Mouse (Mus musculus) limb, embryonic 12.5 days (tissue): Measurements from ENCODE around the gene Cd59a. TPM values are rescaled to one million over a fixed set of nuclear protein-coding genes. Genes with fewer than 3 reads are reported as not detected.
"Not testable (repeated sequence)": the region's sequence is repeated elsewhere in the genome, so short reads cannot be mapped to it uniquely, and the experiment has no call there.

Experiments
- ATAC-seq: fragments of 200-750 bp; cut with Nextera tagmentation; 2 replicates; pipeline ENCODE4 v1.8.0; 2017; ENCODE audit warnings: low read depth, moderate TSS enrichment; ENCODE audit not compliant: insufficient number of reproducible peaks, insufficient read depth, low FRiP score, low TSS enrichment
- H3K27ac ChIP-seq: fragments of 300-500 bp; sonication (generic); 2 replicates; pipeline ENCODE4 v1.5.1; 2016; ENCODE audit warnings: mild to moderate bottlenecking, moderate library complexity
- H3K27me3 ChIP-seq: fragments of 300-500 bp; sonication (generic); 2 replicates; pipeline ENCODE4 v1.6.1; 2016; ENCODE audit warnings: mild to moderate bottlenecking, moderate library complexity
- H3K36me3 ChIP-seq: fragments of 300-500 bp; sonication (generic); 2 replicates; pipeline ENCODE4 v1.6.1; 2016; ENCODE audit warnings: mild to moderate bottlenecking, moderate library complexity
- H3K4me1 ChIP-seq: fragments of 300-500 bp; sonication (generic); replicated peaks from 2 replicates; pipeline ENCODE4 v1.6.1; 2016
- H3K4me2 ChIP-seq: fragments of 300-500 bp; sonication (generic); 2 replicates; pipeline ENCODE4 v1.6.1; 2016; ENCODE audit warnings: mild to moderate bottlenecking, moderate library complexity
- H3K4me3 ChIP-seq: fragments of 300-500 bp; sonication (generic); replicated peaks from 2 replicates; pipeline ENCODE4 v1.5.1; 2016; ENCODE audit warnings: mild to moderate bottlenecking
- H3K9ac ChIP-seq: fragments of 300-500 bp; sonication (generic); replicated peaks from 2 replicates; pipeline ENCODE4 v1.6.1; 2016; ENCODE audit warnings: mild to moderate bottlenecking, moderate library complexity
- H3K9me3 ChIP-seq: fragments of 300-500 bp; sonication (generic); 2 replicates; pipeline ENCODE4 v1.6.1; 2016; ENCODE audit warnings: mild to moderate bottlenecking, moderate library complexity
- WGBS: fragments of 180-500 bp; shearing (Covaris S2); methylation state at CpG from one replicate; pipeline ENCODE4 v1.1.7; 2016; 5-methylcytosine and 5-hydroxymethylcytosine counted together
- polyA plus RNA-seq: library from polyadenylated mRNA; unstranded; fragments of >200 nt; fragmentation: Nextera tagmentation; extraction: Ambion mirVana; gene quantifications from 2 replicates; pipeline ENCODE4 v1.2.1, GENCODE M21; 2016

Gene Cd59a
- polyA plus RNA-seq: 17.3 and 20.1 TPM in 2 replicates

DNA sequence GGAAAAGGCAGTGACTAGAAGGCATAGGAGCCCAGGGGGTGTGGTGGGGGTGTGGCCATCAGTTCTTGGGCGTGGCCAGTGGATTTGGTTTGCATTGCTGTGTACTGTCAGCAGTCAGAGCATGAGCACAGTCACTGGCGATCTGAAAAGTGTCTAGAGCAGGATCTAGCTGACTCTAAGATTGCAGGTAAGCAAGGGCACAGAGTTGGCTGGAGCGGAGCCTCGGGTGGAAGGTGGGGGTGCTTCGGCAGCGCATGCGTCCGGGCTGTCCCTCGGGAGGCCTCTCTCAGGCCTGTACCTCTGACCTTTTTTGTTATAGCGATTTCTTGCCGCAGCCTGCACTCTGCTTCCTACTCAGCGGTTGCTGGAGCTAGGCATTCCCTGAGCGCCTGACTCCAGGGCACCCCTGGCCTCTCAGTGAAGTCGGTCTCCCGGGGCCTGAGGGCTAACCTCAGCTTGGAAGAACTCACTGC, at the start of gene Cd59a:
Gene Cd59a, plus strand, starts transcription at position 61 of the 473 bp plus-strand sequence.
- WGBS: 7% methylated on average over 15 of the region's 15 CpGs
- peak within 1 kb of the TSS; percentile 58 for H3K4me2 ChIP-seq
- H3K9me3 ChIP-seq: no peaks in the 10 kb centered on the region
- peak within 1 kb of the TSS; percentile 55 for H3K9ac ChIP-seq
- peak within 1 kb of the TSS; percentile 48 for H3K4me3 ChIP-seq
- no peaks in the 10 kb centered on the region for H3K27me3 ChIP-seq
- peaks cover 12% of the 10 kb centered on the region for H3K4me1 ChIP-seq
- H3K36me3 ChIP-seq: no peaks in the 10 kb centered on the region
- peak within 1 kb of the TSS; percentile 72 for H3K27ac ChIP-seq
- peak; percentile 86 for ATAC-seq

DNA sequence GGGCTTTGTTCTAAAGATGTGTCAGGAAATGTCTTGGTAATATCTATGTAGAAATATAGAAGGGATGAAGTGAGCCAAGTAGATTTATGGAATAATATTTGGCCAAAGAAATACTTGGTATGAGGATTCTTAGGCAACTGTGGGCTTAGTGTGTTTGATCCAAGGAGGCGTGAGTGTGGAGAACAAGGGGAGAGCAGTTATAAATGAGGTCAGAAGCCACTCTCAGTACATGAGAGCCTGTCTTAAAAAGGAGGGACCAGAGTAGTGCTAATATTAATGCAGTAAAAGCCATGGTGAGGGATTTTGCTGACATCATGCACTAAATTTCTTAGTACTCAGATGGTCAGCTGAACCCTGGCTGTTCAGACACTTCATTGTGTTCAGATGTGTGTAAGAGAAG, 37.2 kb upstream of the Cd59a start:
- no peak overlapping the region for H3K9ac ChIP-seq
- WGBS: 89% methylated on average over 1 of the region's 1 CpGs
- no peaks in the 10 kb centered on the region for H3K4me1 ChIP-seq
- H3K4me2 ChIP-seq: no peak overlapping the region
- ATAC-seq: no peak
- no peak overlapping the region for H3K4me3 ChIP-seq
- H3K27ac ChIP-seq: no peak overlapping the region
- H3K9me3 ChIP-seq: no peaks in the 10 kb centered on the region
- H3K27me3 ChIP-seq: no peaks in the 10 kb centered on the region
- peaks cover 53% of the 10 kb centered on the region for H3K36me3 ChIP-seq

DNA sequence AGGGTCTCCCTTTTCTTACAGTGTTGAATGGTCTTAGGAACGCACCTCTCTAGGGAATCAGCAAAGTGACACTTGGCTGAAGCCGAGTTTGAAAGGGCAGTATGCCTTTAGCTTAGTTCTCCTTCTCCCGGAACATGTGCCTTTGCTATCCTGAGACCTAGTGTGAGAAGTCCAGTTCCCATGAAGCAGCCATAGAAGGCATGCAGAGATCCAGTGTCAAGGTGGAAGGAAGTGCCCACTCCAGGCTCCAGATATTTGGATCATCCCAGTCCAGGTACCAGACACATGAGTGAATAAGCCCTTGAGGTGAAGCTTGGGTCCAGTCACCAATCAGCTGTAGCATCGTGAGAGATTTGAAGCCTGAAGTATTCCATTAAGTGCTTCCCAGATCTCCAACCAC, 36.6 kb upstream of the Cd59a start:
- no peak overlapping the region for H3K4me2 ChIP-seq
- peaks cover 47% of the 10 kb centered on the region for H3K36me3 ChIP-seq
- H3K9me3 ChIP-seq: no peaks in the 10 kb centered on the region
- H3K4me3 ChIP-seq: no peak overlapping the region
- H3K27ac ChIP-seq: no peak overlapping the region
- H3K9ac ChIP-seq: no peak overlapping the region
- 92% methylated on average over 4 of the region's 4 CpGs for WGBS
- H3K4me1 ChIP-seq: no peaks in the 10 kb centered on the region
- no peak for ATAC-seq
- no peaks in the 10 kb centered on the region for H3K27me3 ChIP-seq

DNA sequence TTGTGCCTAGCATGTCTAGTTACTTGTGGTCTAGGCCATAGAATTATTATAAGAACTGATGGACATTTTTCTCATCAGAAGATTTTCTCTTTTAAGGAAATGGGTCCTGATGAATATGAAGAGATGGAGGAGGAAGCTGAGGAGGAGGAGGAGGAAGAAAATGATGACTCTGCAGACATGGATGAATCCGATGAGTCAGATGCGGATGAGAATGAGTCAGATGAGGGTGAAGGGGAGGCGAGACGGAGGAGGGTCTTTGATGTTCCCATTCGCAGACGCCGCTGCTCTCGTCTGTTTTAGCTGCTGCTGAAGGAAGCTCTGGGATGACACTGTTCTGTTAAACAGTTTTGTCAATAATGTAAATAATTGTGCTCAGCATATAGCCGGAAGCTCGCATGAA, 35.8 kb upstream of the Cd59a start:
- no peak for ATAC-seq
- H3K4me3 ChIP-seq: no peak overlapping the region
- H3K9me3 ChIP-seq: no peaks in the 10 kb centered on the region
- peaks cover 39% of the 10 kb centered on the region for H3K36me3 ChIP-seq
- no peak overlapping the region for H3K27ac ChIP-seq
- H3K4me2 ChIP-seq: no peak overlapping the region
- no peaks in the 10 kb centered on the region for H3K27me3 ChIP-seq
- no peaks in the 10 kb centered on the region for H3K4me1 ChIP-seq
- 81% methylated on average over 10 of the region's 10 CpGs for WGBS
- H3K9ac ChIP-seq: no peak overlapping the region

DNA sequence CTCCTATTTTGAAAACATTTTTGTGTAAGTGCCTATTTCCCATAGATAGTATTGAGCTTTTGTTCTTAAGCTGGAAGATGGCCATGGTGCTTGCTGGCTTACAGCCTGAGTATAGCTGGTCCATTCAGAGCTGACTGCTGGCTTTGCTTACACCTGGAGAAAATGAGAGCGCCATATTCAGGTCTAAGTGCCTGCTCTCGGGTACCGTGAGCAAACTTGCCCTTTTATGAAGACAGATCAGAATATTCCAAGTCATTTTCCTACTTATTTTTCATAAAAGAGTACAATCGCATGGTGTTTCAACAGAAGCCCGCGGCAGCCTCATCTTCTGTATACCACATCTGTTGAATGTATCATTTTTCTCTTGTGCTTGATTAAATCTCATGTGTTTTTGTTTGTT, 34.6 kb upstream of the Cd59a start:
- Histone ChIP-seq H3K9ac (no peak overlapping the region), H3K4me3 (no peak overlapping the region), H3K36me3 (peaks cover 31% of the 10 kb centered on the region), H3K4me1 (no peaks in the 10 kb centered on the region), H3K27me3 (no peaks in the 10 kb centered on the region), H3K4me2 (no peak overlapping the region), H3K9me3 (no peaks in the 10 kb centered on the region), H3K27ac (no peak overlapping the region)
- no peak for ATAC-seq
- 96% methylated on average over 6 of the region's 6 CpGs for WGBS

DNA sequence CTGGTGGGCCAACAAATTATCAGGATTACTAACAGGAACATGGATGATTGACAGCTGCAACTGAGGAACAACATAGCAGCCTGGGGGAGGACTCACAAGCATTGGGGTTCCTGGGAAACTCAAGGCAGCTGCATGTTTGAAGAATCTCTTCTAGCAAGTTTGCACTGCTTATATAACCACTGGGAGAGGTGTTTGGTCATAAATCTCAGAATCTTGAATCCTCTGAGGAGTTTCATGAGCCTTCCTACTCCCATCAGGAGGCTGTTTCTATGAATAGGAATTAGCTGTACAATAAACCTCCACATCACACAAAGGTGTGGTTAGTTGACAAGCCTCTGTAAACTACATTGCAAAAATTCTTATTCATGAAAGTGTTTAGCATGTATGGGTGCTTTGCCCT, 32.9 kb upstream of the Cd59a start:
- no peak for ATAC-seq
- H3K9me3 ChIP-seq: no peaks in the 10 kb centered on the region
- no peak overlapping the region for H3K4me2 ChIP-seq
- H3K27me3 ChIP-seq: no peaks in the 10 kb centered on the region
- no peak overlapping the region for H3K27ac ChIP-seq
- H3K4me3 ChIP-seq: no peak overlapping the region
- no peak overlapping the region for H3K9ac ChIP-seq
- H3K4me1 ChIP-seq: no peaks in the 10 kb centered on the region
- H3K36me3 ChIP-seq: peaks cover 30% of the 10 kb centered on the region

DNA sequence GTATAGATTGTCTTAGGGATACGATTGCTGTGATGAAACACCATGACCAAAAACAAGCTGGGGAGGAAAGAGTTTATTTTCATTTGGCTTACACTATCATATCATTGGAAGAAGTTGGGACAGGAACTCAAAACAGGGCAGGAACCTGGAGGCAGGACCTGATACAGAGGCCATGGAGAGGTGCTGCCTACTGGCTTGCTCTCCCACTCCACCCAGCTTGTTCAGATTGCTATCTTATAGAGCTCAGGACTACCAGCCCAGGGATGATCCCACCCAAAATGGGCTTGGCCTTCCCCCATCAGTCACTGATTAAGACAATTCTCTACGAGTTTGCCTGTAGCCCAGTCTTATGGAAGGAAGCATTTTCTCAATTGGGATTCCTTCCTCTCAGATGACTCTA, 31.4 kb upstream of the Cd59a start:
- Histone ChIP-seq H3K36me3 (peaks cover 22% of the 10 kb centered on the region), H3K27me3 (no peaks in the 10 kb centered on the region), H3K27ac (no peak overlapping the region), H3K4me3 (no peak overlapping the region), H3K9me3 (no peaks in the 10 kb centered on the region), H3K4me2 (no peak overlapping the region), H3K9ac (no peak overlapping the region), H3K4me1 (no peaks in the 10 kb centered on the region)
- 80% methylated on average over 2 of the region's 2 CpGs for WGBS
- ATAC-seq: no peak

DNA sequence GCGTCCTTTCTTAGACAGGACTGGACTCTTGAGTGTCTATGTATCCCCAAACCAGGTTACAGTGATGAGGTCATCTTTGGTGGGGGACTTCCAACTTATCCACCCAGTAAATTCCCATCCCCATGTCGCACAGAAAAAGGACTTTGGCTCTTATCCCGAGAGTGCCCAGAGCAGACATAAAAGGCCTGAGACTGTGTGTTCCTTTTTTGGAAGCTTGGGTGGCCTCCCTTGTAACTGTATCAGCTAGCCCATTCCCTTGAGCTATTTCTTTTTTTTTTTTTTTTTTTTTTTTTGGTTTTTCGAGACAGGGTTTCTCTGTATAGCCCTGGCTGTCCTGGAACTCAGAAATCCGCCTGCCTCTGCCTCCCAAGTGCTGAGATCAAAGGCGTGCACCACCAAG, 30.1 kb upstream of the Cd59a start, which contains the start of gene Gm10912:
Gene Gm10912, plus strand, starts transcription at position 301 of the 400 bp plus-strand sequence.
- not testable (repeated sequence) for H3K27me3 ChIP-seq, H3K27ac ChIP-seq, ATAC-seq, H3K4me3 ChIP-seq, H3K4me1 ChIP-seq, H3K9me3 ChIP-seq, H3K9ac ChIP-seq, H3K4me2 ChIP-seq
- peaks cover 13% of the 10 kb centered on the region for H3K36me3 ChIP-seq
- 91% methylated on average over 6 of the region's 6 CpGs for WGBS

DNA sequence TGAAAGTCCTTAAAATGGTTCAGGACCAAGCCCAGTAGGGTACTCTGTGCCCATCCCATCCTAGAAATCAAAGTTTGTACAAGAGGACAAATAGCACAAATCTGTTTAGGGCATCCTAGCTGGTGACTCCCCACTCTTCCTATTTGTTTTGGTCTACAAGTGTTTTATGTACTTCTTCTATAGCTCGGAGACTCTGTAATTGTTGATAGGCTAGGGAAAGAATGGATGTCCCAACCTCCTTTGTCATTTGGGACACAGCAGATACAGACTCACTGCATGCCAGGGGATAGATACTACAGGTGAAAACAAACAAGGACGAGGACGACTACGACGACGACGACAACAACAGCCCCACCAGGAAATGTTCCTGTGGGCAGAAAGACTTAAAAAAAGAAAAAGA, 27.2 kb upstream of the Cd59a start, which contains the start of gene Gm10799:
Gene Gm10799, minus strand, starts transcription at position 101 of the 400 bp plus-strand sequence.
- 91% methylated on average over 7 of the region's 7 CpGs for WGBS

DNA sequence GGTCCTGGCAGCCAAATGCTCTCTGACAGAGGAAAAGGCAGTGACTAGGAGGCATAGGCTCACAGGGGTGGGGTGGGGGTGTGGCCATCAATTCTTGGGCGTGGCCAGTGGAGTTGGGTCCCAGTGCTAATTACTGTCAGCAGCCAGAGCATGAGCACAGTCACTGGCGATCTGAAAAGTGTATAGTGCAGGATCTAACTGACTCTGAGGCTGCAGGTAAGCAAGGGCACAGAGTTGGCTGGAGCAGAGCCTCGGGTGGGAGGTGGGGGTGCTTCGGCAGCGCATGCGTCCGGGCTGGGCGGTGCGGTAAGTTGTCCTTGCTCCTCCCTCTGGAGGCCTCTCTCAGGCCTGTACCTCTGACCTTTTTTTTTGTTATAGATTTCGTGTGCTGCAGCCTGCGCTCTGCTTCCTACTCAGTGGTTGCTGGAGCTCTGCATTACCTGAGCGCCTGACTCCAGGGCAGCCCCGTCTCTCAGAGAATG, 25.9 kb upstream of the Cd59a start, which contains the start of gene Cd59b:
Gene Cd59b, plus strand, starts transcription at position 146 of the 482 bp plus-strand sequence.
- peak; percentile 87 for ATAC-seq
- Histone ChIP-seq H3K9ac (0 out of 2 replicates have a peak within 1 kb of the TSS, but pooled peaks have one; percentile 34), H3K27ac (peak within 1 kb of the TSS; percentile 70; the same call in 1 of the 2 replicates), H3K9me3 (peaks cover 6% of the 10 kb centered on the region), H3K4me2 (peak within 1 kb of the TSS; percentile 58), H3K4me3 (peak within 1 kb of the TSS; percentile 42), H3K4me1 (peaks cover 9% of the 10 kb centered on the region; the same call in 1 of the 2 replicates), H3K27me3 (no peaks in the 10 kb centered on the region), H3K36me3 (no peaks in the 10 kb centered on the region)
- WGBS: 9% methylated on average over 13 of the region's 13 CpGs

More for the DNA sequence above, 27.2 kb upstream of the Cd59a start, which contains the start of gene Gm10799:
- H3K4me2 ChIP-seq, H3K27me3 ChIP-seq, H3K4me1 ChIP-seq, H3K9ac ChIP-seq, H3K36me3 ChIP-seq, ATAC-seq, H3K27ac ChIP-seq, H3K4me3 ChIP-seq, H3K9me3 ChIP-seq: not testable (repeated sequence)

DNA sequence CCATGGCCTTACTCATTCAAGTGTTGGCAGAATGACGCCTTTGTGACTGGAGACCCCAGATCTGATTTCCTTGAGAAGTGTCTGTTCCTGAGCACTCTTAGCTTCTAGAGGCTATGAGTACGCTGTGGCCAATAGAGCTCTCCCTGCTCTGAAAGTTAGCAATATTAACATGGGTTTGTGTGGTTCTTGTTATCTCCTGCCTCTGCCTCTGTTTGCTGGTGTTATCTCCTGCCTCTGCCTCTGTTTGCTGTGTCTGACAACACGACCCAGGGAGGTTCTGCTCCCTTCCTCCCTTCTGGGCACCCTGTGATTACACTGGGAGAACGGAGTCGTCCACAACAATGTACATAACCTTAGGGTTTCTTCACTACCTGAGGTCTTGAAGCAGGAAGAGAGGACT, 17.3 kb upstream of the Cd59a start:
- not testable (repeated sequence) for H3K4me2 ChIP-seq, ATAC-seq, H3K36me3 ChIP-seq, H3K27me3 ChIP-seq, H3K9ac ChIP-seq, H3K27ac ChIP-seq, H3K9me3 ChIP-seq, H3K4me1 ChIP-seq, H3K4me3 ChIP-seq
- 81% methylated on average over 5 of the region's 5 CpGs for WGBS
